Mouse (Mus musculus) stomach, embryonic 16.5 days (tissue): ENCODE measurements around the gene E2f8. TPM values are rescaled to one million over a fixed set of nuclear protein-coding genes. Genes with fewer than 3 reads are reported as not detected.

ENCODE experiments used
- ATAC-seq: fragments of 200-750 bp; cut with Nextera tagmentation; 2 replicates; pipeline ENCODE4 v1.8.0; 2017; ENCODE audit warnings: moderate number of reproducible peaks, moderate TSS enrichment; ENCODE audit not compliant: insufficient read depth, low FRiP score
- H3K27ac ChIP-seq: fragments of 300-500 bp; sonication (generic); 2 replicates; pipeline ENCODE4 v1.5.1; 2014; ENCODE audit warnings: low read length
- H3K27me3 ChIP-seq: fragments of 300-500 bp; sonication (generic); 2 replicates; pipeline ENCODE4 v1.6.1; 2014; ENCODE audit warnings: low read length, control low read depth, mixed read lengths; ENCODE audit not compliant: control insufficient read depth, insufficient read depth
- H3K36me3 ChIP-seq: fragments of 300-500 bp; sonication (generic); 2 replicates; pipeline ENCODE4 v1.6.1; 2014; ENCODE audit warnings: low read length; ENCODE audit not compliant: control insufficient read depth, insufficient read depth
- H3K4me1 ChIP-seq: fragments of 300-500 bp; sonication (generic); 2 replicates; pipeline ENCODE4 v1.6.1; 2014; ENCODE audit warnings: low read length, control low read depth, mixed read lengths; ENCODE audit not compliant: control insufficient read depth, insufficient read depth
- H3K4me2 ChIP-seq: fragments of 300-500 bp; sonication (generic); 2 replicates; pipeline ENCODE4 v1.6.1; 2014; ENCODE audit warnings: low read depth, low read length, mixed read lengths
- H3K4me3 ChIP-seq: fragments of 300-500 bp; sonication (generic); replicated peaks from 2 replicates; pipeline ENCODE4 v1.5.1; 2014; ENCODE audit warnings: mild to moderate bottlenecking, low read length
- H3K9ac ChIP-seq: fragments of 300-500 bp; sonication (generic); 2 replicates; pipeline ENCODE4 v1.6.1; 2014; ENCODE audit warnings: low read length
- H3K9me3 ChIP-seq: fragments of 300-500 bp; sonication (generic); replicated peaks from 2 replicates; pipeline ENCODE4 v1.6.1; 2016; ENCODE audit warnings: low read length, control low read depth; ENCODE audit not compliant: control insufficient read depth
- WGBS: fragments of 180-500 bp; shearing (Covaris S2); extraction: QIAGEN DNeasy Blood & Tissue Kit; methylation state at CpG from one replicate; pipeline ENCODE4 v1.1.7; 2014; 5-methylcytosine and 5-hydroxymethylcytosine counted together
- polyA plus RNA-seq: library from polyadenylated mRNA; unstranded; fragments of >200 nt; fragmentation: Nextera tagmentation; extraction: Ambion mirVana; gene quantifications from 2 replicates; pipeline ENCODE4 v1.2.1, GENCODE M21; 2015

E2f8 gene
- polyA plus RNA-seq, 1 experiment from 2014 or later: 19.9 TPM

DNA sequence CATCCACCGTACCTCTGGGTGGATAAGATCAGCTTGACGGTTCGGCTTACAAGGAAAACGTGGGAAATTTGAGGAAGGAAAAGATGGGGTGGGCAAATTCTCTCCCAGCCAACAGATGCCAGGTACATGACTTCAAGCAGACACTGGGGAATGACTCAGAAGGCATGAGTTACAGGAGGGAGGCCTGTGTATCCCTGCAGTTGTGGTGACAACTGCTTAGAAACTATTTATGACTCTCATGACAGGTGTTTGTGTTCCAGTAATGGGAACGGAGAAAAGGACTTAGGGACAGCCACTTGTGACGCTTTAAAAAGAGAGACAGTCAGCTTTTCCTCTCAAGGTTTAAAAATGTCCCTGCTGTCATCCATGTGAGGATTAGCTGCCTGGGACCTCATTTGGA lies 11.3 kb downstream of the E2f8 start:
- Histone ChIP-seq H3K36me3 (peaks cover 43% of the 10 kb centered on the region), H3K4me2 (no peak overlapping the region), H3K27me3 (no peaks in the 10 kb centered on the region), H3K4me3 (no peak overlapping the region), H3K9me3 (no peaks in the 10 kb centered on the region), H3K4me1 (no peaks in the 10 kb centered on the region), H3K9ac (no peak overlapping the region), H3K27ac (no peak overlapping the region)
- 87% methylated on average over 6 of the region's 6 CpGs for WGBS
- no peak for ATAC-seq

GRCm38 (mm10) chr7:48867576-48867975 lies 13.8 kb downstream of the E2f8 start:
- ATAC-seq: no peak
- no peak overlapping the region for H3K9ac ChIP-seq
- no peak overlapping the region for H3K4me3 ChIP-seq
- no peaks in the 10 kb centered on the region for H3K4me1 ChIP-seq
- H3K36me3 ChIP-seq: peaks cover 37% of the 10 kb centered on the region
- H3K27ac ChIP-seq: no peak overlapping the region
- H3K4me2 ChIP-seq: no peak overlapping the region
- WGBS: 92% methylated on average over 18 of the region's 18 CpGs
- no peaks in the 10 kb centered on the region for H3K9me3 ChIP-seq
- no peaks in the 10 kb centered on the region for H3K27me3 ChIP-seq

GRCm38 (mm10) chr7:48864671-48865458 lies 16.5 kb downstream of the E2f8 start:
- WGBS: 86% methylated on average over 9 of the region's 9 CpGs
- Histone ChIP-seq H3K9me3 (no peaks in the 10 kb centered on the region), H3K4me2 (no peak overlapping the region), H3K27ac (no peak overlapping the region), H3K27me3 (no peaks in the 10 kb centered on the region), H3K36me3 (peaks cover 15% of the 10 kb centered on the region), H3K9ac (no peak overlapping the region), H3K4me1 (no peaks in the 10 kb centered on the region), H3K4me3 (no peak overlapping the region)
- no peak for ATAC-seq

DNA sequence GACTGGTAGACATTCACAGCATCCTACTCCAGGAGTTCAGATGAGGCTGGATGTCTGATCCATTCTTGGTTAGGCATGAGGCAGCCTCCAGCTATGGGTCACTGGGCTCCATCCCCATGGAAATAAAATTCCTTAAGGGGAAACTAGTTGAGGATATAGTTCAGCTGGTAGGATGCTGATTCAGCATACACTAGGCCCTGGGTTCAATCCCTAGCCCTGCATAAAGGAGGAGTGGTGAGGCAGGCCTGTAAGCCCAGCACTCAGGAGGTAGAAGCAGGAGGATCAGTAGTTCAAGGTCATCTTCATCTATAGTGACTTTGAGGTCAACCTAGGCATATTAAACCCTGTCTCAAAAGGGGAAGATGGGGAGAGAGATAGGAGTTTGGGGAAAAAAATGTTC lies 17.2 kb downstream of the E2f8 start:
- Histone ChIP-seq H3K27ac (no peak overlapping the region), H3K4me1 (no peaks in the 10 kb centered on the region), H3K27me3 (no peaks in the 10 kb centered on the region), H3K9me3 (no peaks in the 10 kb centered on the region), H3K36me3 (peaks cover 12% of the 10 kb centered on the region), H3K9ac (no peak overlapping the region), H3K4me3 (no peak overlapping the region), H3K4me2 (no peak overlapping the region)
- ATAC-seq: no peak

- no peaks in the 10 kb centered on the region for H3K9me3 ChIP-seq
- H3K36me3 ChIP-seq: peaks cover 8% of the 10 kb centered on the region
- 83% methylated on average over 4 of the region's 4 CpGs for WGBS
- H3K4me3 ChIP-seq: no peak overlapping the region
- H3K4me2 ChIP-seq: no peak overlapping the region
- H3K4me1 ChIP-seq: no peaks in the 10 kb centered on the region
- no peak for ATAC-seq
- no peaks in the 10 kb centered on the region for H3K27me3 ChIP-seq
- no peak overlapping the region for H3K9ac ChIP-seq
- no peak overlapping the region for H3K27ac ChIP-seq
Observed at GRCm38 (mm10) chr7:48861796-48862195, 19.6 kb downstream of the E2f8 start.

GRCm38 (mm10) chr7:48860948-48861347 lies 20.4 kb downstream of the E2f8 start:
- Histone ChIP-seq H3K4me3 (no peak overlapping the region), H3K4me2 (no peak overlapping the region), H3K9me3 (no peaks in the 10 kb centered on the region), H3K9ac (no peak overlapping the region), H3K27ac (no peak overlapping the region), H3K27me3 (no peaks in the 10 kb centered on the region), H3K4me1 (no peaks in the 10 kb centered on the region), H3K36me3 (peaks cover 8% of the 10 kb centered on the region)
- no peak for ATAC-seq
- 54% methylated on average over 1 of the region's 1 CpGs for WGBS

DNA sequence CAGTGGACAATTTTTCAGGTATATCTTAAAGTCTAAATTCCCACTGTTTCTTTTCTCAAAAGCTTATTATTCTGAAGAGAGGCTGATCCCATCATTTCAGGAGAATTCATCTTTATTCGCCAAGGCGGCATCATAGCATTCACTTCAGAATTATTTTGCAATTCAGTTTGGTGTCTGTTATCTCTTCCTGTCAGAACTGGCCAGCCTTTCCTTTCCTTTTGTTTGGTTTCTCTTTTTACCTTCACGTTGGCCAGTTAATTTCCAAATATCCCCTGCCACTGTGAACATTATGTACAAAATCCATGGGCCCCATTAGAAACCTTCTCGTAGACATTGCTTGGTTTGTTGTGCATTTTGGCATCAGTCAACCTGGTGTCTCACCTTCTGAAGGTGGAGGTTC lies 22.0 kb downstream of the E2f8 start:
- H3K4me1 ChIP-seq: no peaks in the 10 kb centered on the region
- no peak overlapping the region for H3K4me2 ChIP-seq
- H3K9me3 ChIP-seq: no peaks in the 10 kb centered on the region
- no peaks in the 10 kb centered on the region for H3K36me3 ChIP-seq
- ATAC-seq: no peak
- H3K27me3 ChIP-seq: no peaks in the 10 kb centered on the region
- no peak overlapping the region for H3K4me3 ChIP-seq
- H3K9ac ChIP-seq: no peak overlapping the region
- no peak overlapping the region for H3K27ac ChIP-seq
- WGBS: 71% methylated on average over 4 of the region's 4 CpGs

- H3K4me2 ChIP-seq: no peak overlapping the region
- ATAC-seq: no peak
- 45% methylated on average over 1 of the region's 1 CpGs for WGBS
Observed at GRCm38 (mm10) chr7:48858257-48858656, 23.1 kb downstream of the E2f8 start.

GRCm38 (mm10) chr7:48855461-48855860 lies 25.9 kb downstream of the E2f8 start:
- Histone ChIP-seq H3K27ac (no peak overlapping the region), H3K36me3 (no peaks in the 10 kb centered on the region), H3K4me2 (no peak overlapping the region), H3K27me3 (no peaks in the 10 kb centered on the region), H3K9me3 (no peaks in the 10 kb centered on the region), H3K4me3 (no peak overlapping the region), H3K4me1 (no peaks in the 10 kb centered on the region), H3K9ac (no peak overlapping the region)
- ATAC-seq: no peak
- 93% methylated on average over 3 of the region's 3 CpGs for WGBS

More at GRCm38 (mm10) chr7:48858257-48858656, 23.1 kb downstream of the E2f8 start:
- Histone ChIP-seq H3K27ac (no peak overlapping the region), H3K4me1 (no peaks in the 10 kb centered on the region), H3K4me3 (no peak overlapping the region), H3K9me3 (no peaks in the 10 kb centered on the region), H3K27me3 (no peaks in the 10 kb centered on the region), H3K36me3 (no peaks in the 10 kb centered on the region), H3K9ac (no peak overlapping the region)
